Mouse (Mus musculus): ENCODE measurements around the gene Zkscan1. TPM values are rescaled to one million over a fixed set of nuclear protein-coding genes. Genes with fewer than 3 reads are reported as not detected.
"Not testable (repeated sequence)": the region's sequence is repeated elsewhere in the genome, so short reads cannot be mapped to it uniquely, and the experiment has no call there.

Zkscan1 gene
- polyA plus RNA-seq, 1 experiment, result not detected

DNA sequence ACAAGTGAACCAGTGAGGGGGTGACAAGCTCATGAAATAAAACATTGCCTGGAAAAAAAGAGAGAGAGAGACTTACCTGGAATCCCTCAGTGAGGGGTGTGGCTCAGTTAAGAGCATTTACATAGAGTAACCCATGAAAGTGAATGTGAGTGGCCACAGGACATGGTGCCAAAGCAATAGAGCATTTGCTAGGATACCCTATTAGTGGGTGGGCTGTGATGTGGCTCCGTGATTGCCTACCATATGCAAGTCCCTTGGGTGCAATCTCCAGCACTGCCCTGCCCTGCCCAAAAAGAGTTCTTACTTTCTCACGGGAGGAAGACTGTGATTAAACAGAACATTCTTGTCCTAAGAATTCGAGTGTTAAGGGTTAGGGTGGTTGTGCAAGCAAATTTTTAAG lies 22.2 kb downstream of the Zkscan1 start:
- TF ChIP-seq CTCF (IDR thresholded peaks at IDR 0.05; ENCODE audit: insufficient read depth, low read depth, low read length), result no peak
- no peak for TF ChIP-seq POLR2A (IDR thresholded peaks at IDR 0.05; ENCODE audit: insufficient read depth, low read depth, low read length)
- Histone ChIP-seq H3K27ac (ENCODE audit: insufficient read depth, low read depth, low read length) (no peak overlapping the region), H3K4me1 (ENCODE audit: control insufficient read depth, insufficient read depth, low read length) (no peaks in the 10 kb centered on the region), H3K4me3 (ENCODE audit: insufficient read depth, low read depth, low read length) (no peak overlapping the region)
- WGBS, result 66% methylated on average over 3 of the region's 3 CpGs

- H3K27ac ChIP-seq (ENCODE audit: insufficient read depth, low read depth, low read length); H3K4me3 ChIP-seq (ENCODE audit: insufficient read depth, low read depth, low read length); H3K4me1 ChIP-seq (ENCODE audit: control insufficient read depth, insufficient read depth, low read length): not testable (repeated sequence)
- WGBS, result 63% methylated on average over 4 of the region's 4 CpGs
Measured at GRCm38 (mm10) chr5:138109847-138110396, 25.0 kb downstream of the Zkscan1 start.

GRCm38 (mm10) chr5:138116255-138117198 lies 31.6 kb downstream of the Zkscan1 start, which contains the start of gene Zscan21:
Gene Zscan21, plus strand, starts transcription at chr5:138116903.
- 5% methylated on average over 38 of the region's 38 CpGs for WGBS
- no peaks in the 10 kb centered on the region; the same call in 1 of the 2 replicates for H3K4me1 ChIP-seq (ENCODE audit: control insufficient read depth, insufficient read depth, low read length)
- H3K27ac ChIP-seq (ENCODE audit: insufficient read depth, low read depth, low read length), result peak within 1 kb of the TSS; percentile 93
- TF ChIP-seq POLR2A (IDR thresholded peaks at IDR 0.05; ENCODE audit: insufficient read depth, low read depth, low read length) (peak; percentile 88), CTCF (IDR thresholded peaks at IDR 0.05; ENCODE audit: insufficient read depth, low read depth, low read length) (no peak)
- peak within 1 kb of the TSS; percentile 83 for H3K4me3 ChIP-seq (ENCODE audit: insufficient read depth, low read depth, low read length)

DNA sequence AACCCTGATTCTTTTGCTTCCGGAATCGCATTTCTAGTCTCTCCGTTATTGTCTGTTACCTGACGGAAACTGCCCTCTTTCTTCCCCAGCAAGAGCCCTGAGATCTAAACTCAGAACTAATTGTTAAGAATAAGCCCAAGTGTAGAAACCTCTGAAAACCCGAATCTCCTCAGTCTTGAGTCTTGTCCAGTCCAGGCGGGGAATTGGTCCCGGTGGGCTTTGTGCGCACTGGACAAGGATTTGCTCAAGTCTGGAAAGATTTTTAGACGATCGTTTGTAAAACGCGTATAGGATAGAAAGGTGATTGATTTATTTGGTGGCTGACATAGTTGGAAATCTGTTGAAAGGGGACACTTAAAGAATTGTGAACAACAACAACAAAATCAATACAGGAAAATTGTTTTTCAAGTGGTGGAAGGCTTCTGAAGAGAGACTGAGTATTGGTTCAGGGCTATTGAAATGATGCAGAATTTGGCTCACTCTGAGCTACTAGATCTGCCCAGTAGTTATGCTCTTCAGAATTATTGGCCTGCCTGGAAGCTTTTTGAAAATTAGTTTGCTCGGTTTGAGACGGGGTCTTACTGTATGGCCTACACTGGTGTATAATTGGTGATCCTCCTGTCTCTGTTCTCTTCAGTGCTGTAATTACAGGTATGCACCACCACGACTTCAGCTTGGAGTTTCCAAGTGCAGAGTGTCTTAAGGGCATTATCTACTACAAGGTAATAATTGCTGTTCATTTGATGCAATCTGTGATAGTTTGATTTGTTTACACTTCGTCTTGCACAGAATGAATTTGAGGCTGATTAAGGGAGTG lies 32.5 kb downstream of the Zkscan1 start:
- 1% methylated on average over 16 of the region's 16 CpGs for WGBS
- H3K27ac ChIP-seq (ENCODE audit: insufficient read depth, low read depth, low read length), result peak overlapping the region; percentile 93
- TF ChIP-seq POLR2A (IDR thresholded peaks at IDR 0.05; ENCODE audit: insufficient read depth, low read depth, low read length), result no peak
- no peak for TF ChIP-seq CTCF (IDR thresholded peaks at IDR 0.05; ENCODE audit: insufficient read depth, low read depth, low read length)
- no peaks in the 10 kb centered on the region; the same call in 1 of the 2 replicates for H3K4me1 ChIP-seq (ENCODE audit: control insufficient read depth, insufficient read depth, low read length)
- peak overlapping the region; percentile 83 for H3K4me3 ChIP-seq (ENCODE audit: insufficient read depth, low read depth, low read length)

DNA sequence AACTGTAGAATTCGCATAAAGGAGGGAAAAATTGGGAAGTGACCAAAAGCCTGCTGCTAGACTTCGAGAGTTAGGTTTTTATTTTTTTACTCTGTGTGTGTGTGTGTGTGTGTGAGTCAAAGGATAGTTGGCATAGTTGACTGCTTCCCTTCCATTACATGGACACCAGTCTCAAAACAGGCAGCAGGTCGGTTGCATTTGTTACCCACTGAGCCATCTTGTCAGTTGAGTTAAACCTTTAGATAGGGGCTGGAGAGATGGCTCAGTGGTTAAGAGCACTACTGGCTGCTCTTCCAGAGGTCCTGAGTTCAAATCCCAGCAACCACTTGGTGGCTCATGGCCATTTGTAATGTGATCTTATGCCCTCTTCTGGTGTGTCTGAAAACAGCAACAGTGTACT lies 33.2 kb downstream of the Zkscan1 start:
- Histone ChIP-seq H3K4me1 (ENCODE audit: control insufficient read depth, insufficient read depth, low read length) (no peaks in the 10 kb centered on the region; the same call in 1 of the 2 replicates), H3K4me3 (ENCODE audit: insufficient read depth, low read depth, low read length) (no peak overlapping the region), H3K27ac (ENCODE audit: insufficient read depth, low read depth, low read length) (no peak overlapping the region)
- TF ChIP-seq POLR2A (IDR thresholded peaks at IDR 0.05; ENCODE audit: insufficient read depth, low read depth, low read length) (no peak), CTCF (IDR thresholded peaks at IDR 0.05; ENCODE audit: insufficient read depth, low read depth, low read length) (no peak)
- WGBS, result 37% methylated on average over 3 of the region's 3 CpGs

DNA sequence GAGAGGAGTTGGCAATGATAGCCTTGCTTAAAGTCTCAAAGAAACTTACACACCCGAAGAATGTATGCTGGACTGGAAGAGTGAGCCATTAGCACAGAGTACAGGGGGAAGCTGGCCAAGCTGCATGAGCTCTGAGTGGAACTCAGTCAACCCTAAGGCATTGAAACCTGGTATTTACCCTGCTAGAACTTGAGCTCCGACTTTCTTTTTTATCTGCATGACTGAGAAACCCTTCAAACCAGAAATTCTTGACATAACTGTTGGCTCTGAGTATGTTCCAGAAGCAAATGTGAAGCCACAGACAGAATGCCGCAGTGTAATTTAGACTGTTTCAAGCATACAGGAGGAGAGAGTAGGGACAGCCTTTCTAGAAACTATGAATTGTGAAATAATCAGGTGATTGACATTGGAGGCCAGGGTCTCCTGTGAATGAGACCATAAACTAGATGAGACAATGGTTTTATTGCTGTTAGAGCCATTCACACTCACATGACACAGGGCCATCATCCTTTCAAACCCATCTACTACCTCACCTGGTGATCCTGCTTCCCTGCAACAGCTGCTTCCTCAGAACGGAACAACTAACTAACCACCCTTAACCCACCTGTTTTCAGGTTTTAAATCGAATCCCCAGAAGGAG lies 47.7 kb downstream of the Zkscan1 start:
- 94% methylated on average over 5 of the region's 5 CpGs for WGBS
- TF ChIP-seq POLR2A (IDR thresholded peaks at IDR 0.05; ENCODE audit: insufficient read depth, low read depth, low read length) (no peak), CTCF (IDR thresholded peaks at IDR 0.05; ENCODE audit: insufficient read depth, low read depth, low read length) (no peak)
- no peak overlapping the region for H3K27ac ChIP-seq (ENCODE audit: insufficient read depth, low read depth, low read length)
- no peak overlapping the region for H3K4me3 ChIP-seq (ENCODE audit: insufficient read depth, low read depth, low read length)
- H3K4me1 ChIP-seq (ENCODE audit: control insufficient read depth, insufficient read depth, low read length), result no peaks in the 10 kb centered on the region

DNA sequence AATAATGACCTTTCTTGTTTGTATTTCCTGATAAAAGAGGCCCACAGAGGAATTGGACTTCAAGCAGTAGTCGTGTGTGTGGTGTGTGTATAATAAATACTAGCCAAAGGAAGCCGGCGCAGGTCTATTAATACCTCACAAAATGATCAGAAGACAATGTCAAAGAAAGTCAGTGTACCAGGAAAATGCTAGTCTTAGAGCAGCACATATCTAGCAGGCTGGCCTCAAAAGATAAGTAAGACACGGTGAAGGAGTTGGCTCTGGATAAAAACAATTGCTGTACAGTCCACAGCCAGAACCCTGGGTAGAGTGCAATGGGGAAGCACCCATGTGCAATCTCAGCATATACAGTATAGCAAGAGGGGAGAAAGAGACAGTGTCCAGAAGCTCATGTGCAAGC lies 52.4 kb downstream of the Zkscan1 start:
- no peak overlapping the region for H3K4me3 ChIP-seq (ENCODE audit: insufficient read depth, low read depth, low read length)
- H3K27ac ChIP-seq (ENCODE audit: insufficient read depth, low read depth, low read length), result no peak overlapping the region
- TF ChIP-seq POLR2A (IDR thresholded peaks at IDR 0.05; ENCODE audit: insufficient read depth, low read depth, low read length), result no peak
- TF ChIP-seq CTCF (IDR thresholded peaks at IDR 0.05; ENCODE audit: insufficient read depth, low read depth, low read length), result no peak
- H3K4me1 ChIP-seq (ENCODE audit: control insufficient read depth, insufficient read depth, low read length), result no peaks in the 10 kb centered on the region
- WGBS, result 77% methylated on average over 4 of the region's 4 CpGs

- Histone ChIP-seq H3K4me3 (ENCODE audit: insufficient read depth, low read depth, low read length) (no peak overlapping the region), H3K27ac (ENCODE audit: insufficient read depth, low read depth, low read length) (no peak overlapping the region), H3K4me1 (ENCODE audit: control insufficient read depth, insufficient read depth, low read length) (no peaks in the 10 kb centered on the region)
- 60% methylated on average over 8 of the region's 8 CpGs for WGBS
- TF ChIP-seq POLR2A (IDR thresholded peaks at IDR 0.05; ENCODE audit: insufficient read depth, low read depth, low read length) (no peak), CTCF (IDR thresholded peaks at IDR 0.05; ENCODE audit: insufficient read depth, low read depth, low read length) (no peak)
Measured at GRCm38 (mm10) chr5:138137935-138138549, 53.2 kb downstream of the Zkscan1 start.

Data from olfactory bulb, adult 2 months (tissue).